Mouse (Mus musculus) stomach, postnatal 0 days (tissue): ENCODE data around the gene Wdfy4. TPM values are rescaled to one million over a fixed set of nuclear protein-coding genes. Genes with fewer than 3 reads are reported as not detected.

Experiments
- ATAC-seq: fragments of 200-750 bp; cut with Nextera tagmentation; 2 replicates; pipeline ENCODE4 v1.8.0; 2017; ENCODE audit not compliant: low FRiP score, low TSS enrichment
- DNase-seq: peaks from one replicate; pipeline ENCODE4 v3.0.0-alpha.2; 2016; ENCODE audit warnings: low spot score
- H3K27ac ChIP-seq: fragments of 300-500 bp; sonication (generic); replicated peaks from 2 replicates; pipeline ENCODE4 v1.5.1; 2014; ENCODE audit warnings: mild to moderate bottlenecking, control low read depth
- H3K27me3 ChIP-seq: fragments of 300-500 bp; sonication (generic); 2 replicates; pipeline ENCODE4 v1.6.1; 2014; ENCODE audit warnings: low read length; ENCODE audit not compliant: control insufficient read depth, insufficient read depth
- H3K36me3 ChIP-seq: fragments of 300-500 bp; sonication (generic); 2 replicates; pipeline ENCODE4 v1.6.1; 2014; ENCODE audit warnings: low read length, mixed read lengths; ENCODE audit not compliant: control insufficient read depth, insufficient read depth
- H3K4me1 ChIP-seq: fragments of 300-500 bp; sonication (generic); replicated peaks from 2 replicates; pipeline ENCODE4 v1.6.1; 2014; ENCODE audit warnings: antibody characterized with exemption; ENCODE audit not compliant: control insufficient read depth, insufficient read depth
- H3K4me2 ChIP-seq: fragments of 300-500 bp; sonication (generic); replicated peaks from 2 replicates; pipeline ENCODE4 v1.6.1; 2014; ENCODE audit warnings: low read depth, mild to moderate bottlenecking, control low read depth, moderate library complexity
- H3K4me3 ChIP-seq: fragments of 300-500 bp; sonication (generic); 2 replicates; pipeline ENCODE4 v1.5.1; 2014; ENCODE audit warnings: low read depth, low read length, control low read depth
- H3K9ac ChIP-seq: fragments of 300-500 bp; sonication (generic); 2 replicates; pipeline ENCODE4 v1.6.1; 2014; ENCODE audit warnings: mild to moderate bottlenecking, low read length, control low read depth, mixed read lengths
- H3K9me3 ChIP-seq: fragments of 300-500 bp; sonication (generic); 2 replicates; pipeline ENCODE4 v1.6.1; 2016; ENCODE audit warnings: low read length; ENCODE audit not compliant: control insufficient read depth
- CTCF ChIP-seq: IDR thresholded peaks from 2 replicates; pipeline ENCODE4 v1.5.1; 2016; ENCODE audit warnings: antibody characterized with exemption, low read depth, mild to moderate bottlenecking, moderate library complexity
- EP300 ChIP-seq: optimal IDR thresholded peaks from 2 replicates; pipeline ENCODE3; 2016; ENCODE audit warnings: antibody characterized with exemption
- WGBS: fragments of 180-500 bp; shearing (Covaris S2); extraction: QIAGEN DNeasy Blood & Tissue Kit; methylation state at CpG from one replicate; pipeline ENCODE4 v1.1.7; 2014; 5-methylcytosine and 5-hydroxymethylcytosine counted together
- polyA plus RNA-seq: library from polyadenylated mRNA; unstranded; fragments of >200 nt; fragmentation: Nextera tagmentation; extraction: Ambion mirVana; gene quantifications from 2 replicates; pipeline ENCODE4 v1.2.1, GENCODE M21; 2015

The Wdfy4 gene
- polyA plus RNA-seq, 1 experiment from 2014 or later: 0.25 TPM

DNA sequence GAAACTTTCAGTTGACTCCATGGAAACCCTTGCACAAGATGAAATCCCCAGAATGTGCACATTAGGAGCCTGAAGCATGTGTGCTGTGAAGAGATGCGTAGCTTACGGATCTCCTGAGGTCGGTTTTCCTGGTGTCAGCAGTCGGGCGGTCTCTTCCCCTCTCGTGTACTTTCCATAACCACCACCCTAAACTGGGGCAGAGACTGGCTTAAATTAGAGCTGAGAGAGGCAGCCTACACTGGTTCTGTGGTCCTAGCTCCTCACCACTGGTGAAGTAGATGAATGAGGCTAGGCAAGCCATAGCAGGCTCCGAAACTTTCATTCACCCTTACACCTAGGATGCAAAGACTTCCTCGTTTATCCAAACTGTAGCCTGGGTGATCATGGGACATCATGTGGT lies 253.1 kb downstream of the Wdfy4 start:
- Histone ChIP-seq H3K4me2 (no peak overlapping the region), H3K27ac (no peak overlapping the region), H3K9ac (no peak overlapping the region), H3K27me3 (no peaks in the 10 kb centered on the region), H3K9me3 (no peaks in the 10 kb centered on the region), H3K4me1 (no peaks in the 10 kb centered on the region), H3K4me3 (no peak overlapping the region), H3K36me3 (no peaks in the 10 kb centered on the region)
- no peak for TF ChIP-seq EP300
- TF ChIP-seq CTCF: no peak
- ATAC-seq (no peak), DNase-seq (no peak)
- whole genome bisulfite sequencing: 82% methylated on average over 8 of the region's 8 CpGs

GRCm38 (mm10) chr14:32931709-32932108 lies 253.6 kb downstream of the Wdfy4 start:
- H3K4me2 ChIP-seq: no peak overlapping the region
- no peak for TF ChIP-seq EP300
- H3K4me3 ChIP-seq: no peak overlapping the region
- H3K27ac ChIP-seq: no peak overlapping the region
- no peaks in the 10 kb centered on the region for H3K36me3 ChIP-seq
- H3K9me3 ChIP-seq: no peaks in the 10 kb centered on the region
- 83% methylated on average over 10 of the region's 10 CpGs for WGBS
- no peaks in the 10 kb centered on the region for H3K4me1 ChIP-seq
- no peak overlapping the region for H3K9ac ChIP-seq
- no peak for ATAC-seq
- no peaks in the 10 kb centered on the region for H3K27me3 ChIP-seq
- no peak for DNase-seq

- Histone ChIP-seq H3K4me3 (no peak overlapping the region), H3K27ac (no peak overlapping the region), H3K36me3 (no peaks in the 10 kb centered on the region), H3K27me3 (no peaks in the 10 kb centered on the region), H3K4me1 (no peaks in the 10 kb centered on the region), H3K9ac (no peak overlapping the region), H3K4me2 (no peak overlapping the region), H3K9me3 (no peaks in the 10 kb centered on the region)
- no peak for TF ChIP-seq CTCF
- no peak for TF ChIP-seq EP300
- 57% methylated on average over 9 of the region's 9 CpGs for WGBS
- DNase-seq: no peak
- ATAC-seq: no peak
These were observed 261.4 kb downstream of the Wdfy4 start for GRCm38 (mm10) chr14:32923871-32924270.

GRCm38 (mm10) chr14:32917919-32918318 lies 267.4 kb downstream of the Wdfy4 start:
- Histone ChIP-seq H3K4me3 (no peak overlapping the region), H3K4me1 (no peaks in the 10 kb centered on the region), H3K36me3 (no peaks in the 10 kb centered on the region), H3K27ac (no peak overlapping the region), H3K27me3 (no peaks in the 10 kb centered on the region), H3K4me2 (no peak overlapping the region), H3K9me3 (no peaks in the 10 kb centered on the region), H3K9ac (no peak overlapping the region)
- TF ChIP-seq CTCF (no peak), EP300 (no peak)
- no peak for DNase-seq
- no peak for ATAC-seq
- 97% methylated on average over 1 of the region's 1 CpGs for WGBS

GRCm38 (mm10) chr14:32915360-32915759 lies 269.9 kb downstream of the Wdfy4 start:
- Histone ChIP-seq H3K4me1 (no peaks in the 10 kb centered on the region), H3K4me3 (no peak overlapping the region), H3K9me3 (no peaks in the 10 kb centered on the region), H3K9ac (no peak overlapping the region), H3K27me3 (no peaks in the 10 kb centered on the region), H3K4me2 (no peak overlapping the region), H3K27ac (no peak overlapping the region), H3K36me3 (no peaks in the 10 kb centered on the region)
- TF ChIP-seq EP300: no peak
- no peak for TF ChIP-seq CTCF
- WGBS: 31% methylated on average over 2 of the region's 2 CpGs
- DNase-seq: no peak
- ATAC-seq: peak; percentile 38; the same call in 1 of the 2 replicates

GRCm38 (mm10) chr14:32911187-32911586 lies 274.1 kb downstream of the Wdfy4 start:
- WGBS: 71% methylated on average over 4 of the region's 4 CpGs
- Histone ChIP-seq H3K9me3 (no peaks in the 10 kb centered on the region), H3K36me3 (no peaks in the 10 kb centered on the region), H3K4me1 (no peaks in the 10 kb centered on the region), H3K4me2 (no peak overlapping the region), H3K9ac (no peak overlapping the region), H3K4me3 (no peak overlapping the region), H3K27ac (no peak overlapping the region), H3K27me3 (no peaks in the 10 kb centered on the region)
- ATAC-seq (no peak), DNase-seq (no peak)
- no peak for TF ChIP-seq EP300
- TF ChIP-seq CTCF: no peak

Other genes with a start within 250 kb of the Wdfy4 start
- gene Lrrc18, start 194.1 kb downstream of the Wdfy4 start, polyA plus RNA-seq: 0.15 and 0.17 TPM in 2 replicates
- 6.5 TPM in 2 replicates for gene Arhgap22, start 28.5 kb upstream of the Wdfy4 start, polyA plus RNA-seq